Mouse (Mus musculus): ENCODE results near the gene Glis2. TPM values are rescaled to one million over a fixed set of nuclear protein-coding genes. Genes with fewer than 3 reads are reported as not detected.

Glis2 gene
- polyA plus RNA-seq, 1 experiment, result 41.8 TPM

DNA sequence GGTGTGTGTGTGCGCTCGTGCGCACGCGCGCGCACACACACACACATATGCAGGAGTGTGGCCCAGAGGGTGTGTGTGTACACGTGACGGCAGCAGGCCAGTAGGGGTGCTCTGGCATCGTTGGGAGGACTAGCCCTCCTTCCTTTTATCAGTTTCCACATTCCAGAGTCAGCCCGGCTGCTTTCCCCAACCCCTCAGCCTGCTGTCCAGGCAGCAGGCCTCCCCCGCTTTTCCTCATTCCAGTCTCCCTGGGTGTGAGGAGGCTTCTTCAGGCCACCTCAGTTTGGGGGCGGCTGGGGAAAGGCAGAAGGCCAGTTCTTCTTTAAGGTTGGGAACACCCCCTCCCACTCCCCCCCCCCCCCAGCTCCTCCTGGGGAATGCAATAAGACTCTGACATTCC is 47.7 kb downstream of the Glis2 start:
- TF ChIP-seq CTCF (IDR thresholded peaks at IDR 0.05; ENCODE audit: borderline replicate concordance, extremely low read depth, insufficient read depth, insufficient read length) (no peak), POLR2A (IDR thresholded peaks at IDR 0.05; ENCODE audit: borderline replicate concordance, extremely low read depth, insufficient read depth, insufficient read length, poor library complexity, severe bottlenecking) (no peak)
- DNase-seq (ENCODE audit: low read depth), result peak; percentile 65

DNA sequence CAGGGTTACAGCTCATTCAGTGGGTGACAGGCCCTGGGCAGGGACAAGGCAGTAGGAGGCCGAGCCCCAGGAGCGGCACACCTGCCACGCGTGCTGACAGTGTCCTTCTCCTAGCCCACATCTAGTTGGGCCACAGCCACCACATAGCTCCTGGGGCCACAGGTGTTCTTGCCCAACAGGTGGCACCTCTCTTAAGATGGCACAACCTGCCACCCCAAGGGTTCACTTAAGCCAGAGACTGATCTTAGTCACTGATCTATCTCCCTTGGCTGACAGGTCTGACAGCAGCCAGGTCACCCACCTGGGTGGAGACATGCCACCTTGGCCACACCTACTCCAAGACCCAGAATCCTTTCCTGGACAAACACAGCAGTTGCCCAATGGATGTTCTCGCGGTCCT is 48.4 kb downstream of the Glis2 start:
- no peak for DNase-seq (ENCODE audit: low read depth)
- TF ChIP-seq CTCF (IDR thresholded peaks at IDR 0.05; ENCODE audit: borderline replicate concordance, extremely low read depth, insufficient read depth, insufficient read length) (no peak), POLR2A (IDR thresholded peaks at IDR 0.05; ENCODE audit: borderline replicate concordance, extremely low read depth, insufficient read depth, insufficient read length, poor library complexity, severe bottlenecking) (no peak)

DNA sequence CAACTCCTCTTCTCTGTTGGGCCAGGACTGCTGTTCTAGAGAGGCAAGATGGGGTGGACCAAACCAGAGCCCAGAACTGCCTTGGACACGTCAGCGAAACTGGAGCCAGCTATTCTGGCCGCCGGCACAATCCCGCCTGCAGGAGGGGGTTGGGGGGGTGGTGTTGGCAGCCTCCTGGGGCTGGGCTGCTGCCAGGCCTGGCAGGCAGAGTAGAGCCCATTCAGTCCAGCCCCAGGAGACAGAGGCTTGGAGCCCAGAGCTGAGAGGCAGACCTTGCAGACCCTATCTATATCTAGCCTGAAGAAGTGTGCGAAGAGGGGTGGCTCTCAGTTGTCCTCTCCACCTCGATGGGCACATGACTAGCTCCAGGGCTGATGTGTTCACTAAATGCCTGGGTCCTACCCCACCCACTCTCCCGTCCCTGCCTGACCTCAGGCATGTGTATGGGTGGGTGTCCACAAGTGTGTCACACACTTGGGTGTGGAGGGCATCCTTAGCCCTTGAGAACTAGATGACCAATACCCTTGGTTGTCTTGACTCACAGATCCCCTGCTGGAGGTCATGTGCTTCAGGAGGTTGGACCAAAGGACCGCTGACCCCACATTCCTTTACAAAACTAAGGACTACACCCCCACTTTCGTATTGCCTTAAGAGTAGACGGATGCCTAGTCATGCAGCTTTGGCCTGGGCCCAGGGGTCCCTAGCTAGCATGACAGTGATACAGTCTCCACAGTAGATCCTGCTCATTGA is 49.3 kb downstream of the Glis2 start:
- no peak for TF ChIP-seq CTCF (IDR thresholded peaks at IDR 0.05; ENCODE audit: borderline replicate concordance, extremely low read depth, insufficient read depth, insufficient read length)
- no peak for TF ChIP-seq POLR2A (IDR thresholded peaks at IDR 0.05; ENCODE audit: borderline replicate concordance, extremely low read depth, insufficient read depth, insufficient read length, poor library complexity, severe bottlenecking)
- peak; percentile 87 for DNase-seq (ENCODE audit: low read depth)

- no peak for TF ChIP-seq CTCF (IDR thresholded peaks at IDR 0.05; ENCODE audit: borderline replicate concordance, extremely low read depth, insufficient read depth, insufficient read length)
- TF ChIP-seq POLR2A (IDR thresholded peaks at IDR 0.05; ENCODE audit: borderline replicate concordance, extremely low read depth, insufficient read depth, insufficient read length, poor library complexity, severe bottlenecking), result no peak
- no peak for DNase-seq (ENCODE audit: low read depth)
Measured at GRCm38 (mm10) chr16:4645867-4646266, 51.4 kb downstream of the Glis2 start.

DNA sequence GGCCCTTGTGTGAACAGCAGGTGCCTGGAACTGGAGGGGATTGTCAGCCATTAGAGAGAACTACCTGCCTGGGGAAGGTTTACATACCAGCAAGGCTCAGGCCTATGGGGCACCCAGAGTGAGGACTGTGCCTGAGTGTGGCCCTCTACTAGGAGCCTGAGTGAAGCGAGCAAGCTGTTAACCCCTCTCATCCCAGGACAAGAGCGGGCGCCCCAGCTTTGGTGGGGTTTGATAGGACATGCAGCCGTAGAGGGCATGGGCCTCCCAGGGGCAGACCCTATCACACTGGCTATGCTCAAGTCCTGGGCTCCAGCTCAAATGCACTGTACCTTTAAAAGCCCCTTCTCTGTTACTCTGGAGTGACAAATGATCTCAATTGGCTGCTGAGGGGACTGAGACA is 52.3 kb downstream of the Glis2 start:
- TF ChIP-seq CTCF (IDR thresholded peaks at IDR 0.05; ENCODE audit: borderline replicate concordance, extremely low read depth, insufficient read depth, insufficient read length) (no peak), POLR2A (IDR thresholded peaks at IDR 0.05; ENCODE audit: borderline replicate concordance, extremely low read depth, insufficient read depth, insufficient read length, poor library complexity, severe bottlenecking) (no peak)

DNA sequence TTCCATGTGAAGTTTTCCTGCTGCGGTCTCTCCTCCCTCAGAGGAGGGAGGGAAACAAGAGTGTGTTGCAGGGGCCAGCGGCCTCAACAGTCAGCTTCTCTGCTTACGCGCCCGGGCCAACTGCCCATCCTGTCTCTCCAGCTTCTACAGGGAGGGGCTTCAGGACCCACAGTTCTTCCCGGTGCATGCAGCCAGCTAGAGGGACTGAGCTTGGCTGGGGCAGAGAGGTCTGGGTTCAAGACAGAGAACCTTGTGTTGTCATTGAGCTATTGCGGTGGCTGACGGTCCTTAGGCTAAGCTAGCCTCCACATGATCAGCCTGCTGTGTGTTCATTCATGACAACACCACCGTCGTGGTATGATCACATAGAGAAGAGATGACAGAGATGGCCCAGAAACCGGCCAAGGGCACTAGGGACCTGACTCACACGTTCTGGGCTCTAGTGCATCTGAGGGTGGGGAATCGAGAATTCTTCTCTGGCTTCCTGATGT is 53.2 kb downstream of the Glis2 start:
- TF ChIP-seq POLR2A (IDR thresholded peaks at IDR 0.05; ENCODE audit: borderline replicate concordance, extremely low read depth, insufficient read depth, insufficient read length, poor library complexity, severe bottlenecking), result no peak
- TF ChIP-seq CTCF (IDR thresholded peaks at IDR 0.05; ENCODE audit: borderline replicate concordance, extremely low read depth, insufficient read depth, insufficient read length), result no peak
- DNase-seq (ENCODE audit: low read depth), result peak; percentile 36

More for the DNA sequence above, 52.3 kb downstream of the Glis2 start:
- no peak for DNase-seq (ENCODE audit: low read depth)

DNA sequence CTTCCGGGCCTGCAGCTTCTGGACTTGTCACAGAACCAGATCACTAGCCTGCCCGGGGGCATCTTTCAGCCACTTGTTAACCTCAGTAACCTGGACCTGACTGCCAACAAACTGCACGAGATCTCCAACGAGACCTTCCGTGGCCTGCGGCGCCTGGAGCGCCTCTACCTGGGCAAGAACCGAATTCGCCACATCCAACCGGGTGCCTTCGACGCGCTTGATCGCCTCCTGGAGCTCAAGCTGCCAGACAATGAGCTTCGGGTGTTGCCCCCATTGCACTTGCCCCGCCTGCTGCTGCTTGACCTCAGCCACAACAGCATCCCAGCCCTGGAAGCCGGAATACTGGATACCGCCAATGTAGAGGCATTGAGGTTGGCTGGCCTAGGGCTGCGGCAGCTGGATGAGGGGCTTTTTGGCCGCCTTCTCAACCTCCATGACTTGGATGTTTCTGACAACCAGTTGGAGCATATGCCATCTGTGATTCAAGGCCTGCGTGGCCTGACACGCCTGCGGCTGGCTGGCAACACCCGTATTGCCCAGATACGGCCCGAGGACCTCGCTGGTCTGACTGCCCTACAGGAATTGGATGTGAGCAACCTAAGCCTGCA is 54.0 kb downstream of the Glis2 start:
- TF ChIP-seq CTCF (IDR thresholded peaks at IDR 0.05; ENCODE audit: borderline replicate concordance, extremely low read depth, insufficient read depth, insufficient read length) (no peak), POLR2A (IDR thresholded peaks at IDR 0.05; ENCODE audit: borderline replicate concordance, extremely low read depth, insufficient read depth, insufficient read length, poor library complexity, severe bottlenecking) (no peak)
- DNase-seq (ENCODE audit: low read depth), result no peak

- no peak for TF ChIP-seq CTCF (IDR thresholded peaks at IDR 0.05; ENCODE audit: borderline replicate concordance, extremely low read depth, insufficient read depth, insufficient read length)
- TF ChIP-seq POLR2A (IDR thresholded peaks at IDR 0.05; ENCODE audit: borderline replicate concordance, extremely low read depth, insufficient read depth, insufficient read length, poor library complexity, severe bottlenecking), result no peak
Measured at GRCm38 (mm10) chr16:4649211-4649610, 54.7 kb downstream of the Glis2 start.

DNA sequence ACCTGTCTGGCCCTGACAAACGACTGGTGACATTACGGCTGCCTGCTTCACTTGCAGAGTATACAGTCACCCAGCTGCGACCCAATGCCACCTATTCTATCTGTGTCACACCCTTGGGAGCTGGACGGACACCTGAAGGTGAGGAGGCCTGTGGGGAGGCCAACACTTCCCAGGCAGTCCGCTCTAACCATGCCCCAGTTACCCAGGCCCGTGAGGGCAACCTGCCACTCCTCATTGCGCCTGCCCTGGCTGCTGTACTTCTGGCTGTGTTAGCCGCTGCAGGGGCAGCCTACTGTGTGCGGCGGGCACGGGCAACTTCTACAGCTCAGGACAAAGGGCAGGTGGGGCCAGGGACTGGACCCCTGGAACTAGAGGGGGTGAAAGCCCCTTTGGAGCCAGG is 55.2 kb downstream of the Glis2 start:
- TF ChIP-seq POLR2A (IDR thresholded peaks at IDR 0.05; ENCODE audit: borderline replicate concordance, extremely low read depth, insufficient read depth, insufficient read length, poor library complexity, severe bottlenecking), result no peak
- no peak for TF ChIP-seq CTCF (IDR thresholded peaks at IDR 0.05; ENCODE audit: borderline replicate concordance, extremely low read depth, insufficient read depth, insufficient read length)
- DNase-seq (ENCODE audit: low read depth), result no peak

More at GRCm38 (mm10) chr16:4649211-4649610, 54.7 kb downstream of the Glis2 start:
- DNase-seq (ENCODE audit: low read depth), result no peak

DNA sequence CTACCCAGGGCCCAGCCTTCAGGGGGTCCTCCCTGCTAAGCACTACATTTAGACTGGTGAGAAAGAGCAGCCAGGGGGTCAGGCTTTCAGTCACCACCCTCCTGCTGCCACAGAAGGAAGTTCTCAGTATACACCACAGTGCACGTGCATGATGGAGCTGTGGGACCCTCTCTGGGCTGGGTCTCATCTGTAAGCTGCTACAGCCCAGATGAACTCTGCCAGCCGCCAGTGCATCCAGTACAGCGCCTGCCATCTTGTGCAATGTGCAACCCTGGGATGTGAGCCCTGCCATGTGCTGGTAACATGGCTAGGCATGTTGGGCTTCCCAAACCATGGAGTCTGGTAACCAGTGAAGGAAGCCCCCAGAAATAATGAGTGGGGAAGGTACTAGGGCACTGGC is 55.6 kb downstream of the Glis2 start:
- DNase-seq (ENCODE audit: low read depth), result no peak
- TF ChIP-seq CTCF (IDR thresholded peaks at IDR 0.05; ENCODE audit: borderline replicate concordance, extremely low read depth, insufficient read depth, insufficient read length) (no peak), POLR2A (IDR thresholded peaks at IDR 0.05; ENCODE audit: borderline replicate concordance, extremely low read depth, insufficient read depth, insufficient read length, poor library complexity, severe bottlenecking) (no peak)

DNA sequence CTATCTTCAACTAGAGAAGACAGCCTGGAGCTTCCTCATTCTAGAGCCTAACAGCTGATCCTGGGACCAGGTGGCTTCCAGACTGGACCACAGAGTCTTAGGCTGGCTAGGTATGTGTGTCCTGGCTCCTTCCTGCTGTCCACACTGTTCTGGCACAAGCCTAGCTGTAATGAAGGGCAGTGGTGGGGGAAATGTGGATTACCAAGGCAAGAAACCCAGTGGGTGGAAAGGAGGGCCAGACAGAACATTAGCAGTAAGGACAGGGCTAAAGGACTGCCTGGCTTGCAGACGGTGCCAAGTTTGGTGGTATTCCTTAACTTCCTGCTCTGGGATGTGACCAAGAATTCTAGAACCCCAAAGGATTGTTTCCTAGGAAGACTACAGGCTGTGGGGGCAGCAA is 56.6 kb downstream of the Glis2 start:
- no peak for TF ChIP-seq POLR2A (IDR thresholded peaks at IDR 0.05; ENCODE audit: borderline replicate concordance, extremely low read depth, insufficient read depth, insufficient read length, poor library complexity, severe bottlenecking)
- TF ChIP-seq CTCF (IDR thresholded peaks at IDR 0.05; ENCODE audit: borderline replicate concordance, extremely low read depth, insufficient read depth, insufficient read length), result no peak

DNA sequence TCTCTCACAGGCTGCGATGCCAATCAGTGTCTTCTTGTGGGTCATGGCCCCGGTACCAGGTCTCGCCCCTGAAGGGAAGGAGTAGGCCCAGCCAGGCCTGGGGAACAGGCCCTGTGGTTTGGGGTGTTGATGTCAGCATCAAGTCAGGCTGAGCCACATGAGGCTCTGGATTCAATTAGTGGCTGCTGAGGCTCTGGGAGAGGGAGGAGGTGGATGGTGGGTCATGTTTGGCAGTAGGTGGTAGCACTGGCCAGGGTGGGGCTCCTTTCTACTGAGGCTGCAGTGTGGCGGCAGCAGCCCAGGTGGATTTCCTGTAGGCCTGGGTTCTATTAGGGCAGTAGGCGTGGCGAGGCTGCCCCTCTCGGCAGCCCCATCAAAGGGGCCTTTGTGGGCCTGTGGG is 57.1 kb downstream of the Glis2 start:
- DNase-seq (ENCODE audit: low read depth), result no peak
- no peak for TF ChIP-seq CTCF (IDR thresholded peaks at IDR 0.05; ENCODE audit: borderline replicate concordance, extremely low read depth, insufficient read depth, insufficient read length)
- TF ChIP-seq POLR2A (IDR thresholded peaks at IDR 0.05; ENCODE audit: borderline replicate concordance, extremely low read depth, insufficient read depth, insufficient read length, poor library complexity, severe bottlenecking), result no peak

More for the DNA sequence above, 56.6 kb downstream of the Glis2 start:
- DNase-seq (ENCODE audit: low read depth), result no peak
